Mouse (Mus musculus): ENCODE measurements at regions not wholly inside any gene's neighbourhood (a gene's known extent, or its start where the extent isn't known, plus 50 kb on each side); places are given as distances from the start of the nearest gene placed in this dataset.
"Not testable (repeated sequence)": the region's sequence is repeated elsewhere in the genome, so short reads cannot be mapped to it uniquely, and the experiment has no call there.

DNA sequence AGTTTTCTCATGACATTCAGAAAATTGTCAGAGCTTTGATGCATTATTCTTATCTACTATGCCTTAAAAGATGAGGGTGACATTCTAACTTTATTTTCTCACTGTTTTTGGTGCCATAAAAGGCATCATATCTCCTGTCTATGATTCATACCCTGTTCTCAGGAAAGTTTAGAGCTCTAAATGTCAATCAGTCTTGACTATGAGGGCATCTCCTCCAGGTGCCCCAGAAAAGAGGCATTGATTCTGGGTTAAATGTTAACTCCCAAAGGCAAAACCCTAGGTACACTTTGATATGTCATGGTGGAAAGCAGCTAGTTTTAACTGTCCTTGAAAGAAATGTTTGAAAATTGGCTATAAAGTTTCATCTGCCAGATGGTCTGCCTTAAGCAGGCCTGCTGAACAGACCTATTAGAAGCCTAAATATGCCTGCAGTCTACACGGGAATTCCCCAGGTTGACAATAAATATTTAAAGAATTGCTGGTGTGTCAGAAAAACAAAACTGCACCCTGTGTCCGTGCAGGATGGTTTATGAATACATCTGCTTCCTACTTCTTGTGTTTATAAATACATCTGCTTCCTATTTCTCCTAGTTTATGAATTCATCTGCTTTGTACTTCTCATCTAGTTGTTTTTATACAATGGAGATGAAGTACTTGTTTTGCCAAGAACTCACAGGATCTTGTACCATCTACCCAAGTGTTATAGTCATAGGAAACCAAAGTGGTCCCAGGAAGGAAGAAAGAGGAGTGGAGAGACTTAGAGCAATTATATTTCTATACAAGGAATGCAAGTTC, 172.3 kb downstream of the Snca start:
- DNase-seq (ENCODE audit: low spot score in 2 of 2) = no peak

DNA sequence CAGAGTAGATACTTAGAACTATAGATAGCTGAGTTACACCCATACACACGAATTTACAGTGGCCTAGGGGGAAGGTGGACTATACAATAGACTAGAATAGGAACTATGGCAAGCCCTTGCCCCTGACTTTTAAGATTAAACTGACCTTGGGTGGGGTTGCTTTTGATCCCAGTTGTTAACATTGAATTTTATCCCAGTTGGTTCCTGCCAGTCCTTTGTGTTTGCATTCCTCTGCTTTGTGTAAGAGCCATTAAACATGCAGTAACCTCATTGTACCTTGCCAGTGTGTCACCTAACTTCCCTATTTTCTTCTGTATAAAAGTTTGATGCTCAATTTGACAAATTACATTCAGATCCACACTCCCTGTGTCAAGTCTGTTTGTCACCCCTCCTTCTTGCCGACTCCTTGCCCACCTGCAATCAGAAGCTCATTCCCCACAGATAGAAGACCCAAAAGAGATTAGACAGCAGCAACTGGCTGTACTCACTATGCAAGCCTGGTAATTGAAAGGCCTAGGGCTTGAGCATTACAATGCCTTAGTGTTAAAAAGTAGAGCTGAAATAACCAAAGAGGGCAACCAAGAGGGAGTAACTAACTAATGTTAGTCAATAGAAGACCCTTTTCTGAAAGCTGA, 182.6 kb downstream of the Snca start:
- DNase-seq (ENCODE audit: low spot score in 2 of 2) = not testable (repeated sequence)

GRCm38 (mm10) chr6:60642251-60642650, 187.4 kb downstream of the Snca start:
- DNase-seq (ENCODE audit: low spot score in 2 of 2) = no peak

DNA sequence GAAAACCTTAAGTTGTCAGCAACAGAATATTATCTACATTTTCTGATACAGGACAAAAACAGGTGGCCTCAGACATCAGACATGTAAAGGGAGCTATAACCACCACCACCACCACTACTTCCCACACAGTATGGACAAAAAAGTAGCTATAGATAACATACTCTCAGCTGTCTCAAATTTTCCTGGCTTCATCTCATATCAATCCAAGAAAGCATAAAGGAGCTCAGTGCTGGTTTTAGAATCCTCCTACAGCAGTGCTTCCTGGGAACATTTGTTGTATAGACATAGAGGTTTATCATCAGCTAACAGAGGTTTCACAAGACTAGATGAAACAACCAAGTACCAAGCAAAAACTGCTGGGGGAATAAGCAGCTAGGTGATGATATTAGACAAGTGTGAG, 213.3 kb downstream of the Snca start:
- DNase-seq (ENCODE audit: low spot score in 2 of 2) = no peak

DNA sequence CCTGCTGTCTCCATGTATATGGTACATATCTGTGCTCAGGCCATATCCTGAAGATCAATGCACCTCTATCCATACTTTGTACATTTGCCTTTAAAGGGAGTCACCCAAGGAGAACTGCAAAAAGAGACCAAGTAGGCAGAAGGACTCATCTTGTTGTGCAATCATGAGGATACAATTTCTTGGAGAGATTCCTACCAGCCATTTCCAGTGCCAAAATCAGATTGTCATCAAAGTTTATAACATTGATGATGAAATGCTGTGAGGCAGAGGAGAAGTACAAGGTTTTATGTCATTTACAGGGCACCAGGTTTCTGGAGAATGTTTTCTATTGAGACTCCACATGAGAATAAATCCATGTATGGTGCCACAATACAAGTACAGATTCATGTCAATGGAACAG, 229.5 kb downstream of the Snca start:
- no peak for DNase-seq (ENCODE audit: low spot score in 2 of 2)

GRCm38 (mm10) chr6:60564261-60564660, 265.4 kb downstream of the Snca start:
- DNase-seq (ENCODE audit: low spot score in 2 of 2) = peak in 1 of 2 experiments; percentile 6

DNA sequence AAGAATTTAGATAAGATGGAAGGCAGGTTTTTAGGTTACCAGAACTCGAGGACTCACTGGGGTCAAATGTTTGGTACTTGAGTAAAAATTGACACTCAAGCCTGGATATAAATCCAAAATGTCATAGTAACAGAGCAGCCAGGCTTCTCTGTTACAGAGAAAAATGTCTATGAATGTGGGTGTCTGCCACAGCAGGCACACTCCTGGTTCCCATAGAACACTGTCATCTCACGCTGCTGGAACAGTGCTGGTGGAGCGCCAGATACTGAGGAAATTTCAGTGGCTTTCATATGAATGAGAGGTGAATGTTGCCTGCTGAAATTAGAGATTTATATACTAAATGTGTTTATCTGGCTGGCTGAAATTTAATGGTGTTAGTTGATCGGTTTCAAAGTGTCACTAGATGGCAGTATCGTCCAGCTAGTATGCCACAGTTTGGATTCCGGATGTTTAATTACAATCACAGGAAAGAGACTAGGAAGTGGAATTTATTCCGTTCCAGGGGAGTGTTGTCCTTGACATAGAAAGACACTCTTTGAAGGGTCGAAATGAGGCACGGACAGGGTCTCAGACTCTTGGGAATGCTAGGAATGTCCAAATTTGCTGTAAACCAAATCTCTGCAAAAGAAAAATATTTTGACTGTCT, 273.9 kb downstream of the Snca start:
- DNase-seq (ENCODE audit: low spot score in 2 of 2) = peak; percentile 8 to 17
